Mouse (Mus musculus): Measurements from ENCODE around the gene As3mt.

- no peak for TF ChIP-seq CTCF (IDR thresholded peaks at IDR 0.05)
- TF ChIP-seq EP300 (IDR thresholded peaks at IDR 0.05) = no peak
Observed at GRCm38 (mm10) chr19:46710614-46711013, 3.4 kb downstream of the As3mt start.
